Mouse (Mus musculus) embryonic facial prominence, embryonic 10.5 days (tissue): ENCODE results near the gene Sdhaf4. TPM values are rescaled to one million over a fixed set of nuclear protein-coding genes. Genes with fewer than 3 reads are reported as not detected.

Source experiments
- DNase-seq: peaks from one replicate; pipeline ENCODE4 v3.0.0-alpha.2; 2017; ENCODE audit warnings: low spot score
- H3K27ac ChIP-seq: fragments of 300-500 bp; sonication (generic); replicated peaks from 2 replicates; pipeline ENCODE4 v1.5.1; 2016; ENCODE audit warnings: mild to moderate bottlenecking
- H3K27me3 ChIP-seq: fragments of 300-500 bp; sonication (generic); replicated peaks from 2 replicates; pipeline ENCODE4 v1.6.1; 2016; ENCODE audit warnings: low read depth, mild to moderate bottlenecking; ENCODE audit not compliant: poor library complexity, severe bottlenecking
- H3K36me3 ChIP-seq: fragments of 300-500 bp; sonication (generic); replicated peaks from 2 replicates; pipeline ENCODE4 v1.6.1; 2016; ENCODE audit warnings: mild to moderate bottlenecking, moderate library complexity
- H3K4me1 ChIP-seq: fragments of 300-500 bp; sonication (generic); 2 replicates; pipeline ENCODE4 v1.6.1; 2016
- H3K4me3 ChIP-seq: fragments of 300-500 bp; sonication (generic); 2 replicates; pipeline ENCODE4 v1.5.1; 2016; ENCODE audit warnings: mild to moderate bottlenecking, moderate library complexity
- H3K9me3 ChIP-seq: fragments of 300-500 bp; sonication (generic); 2 replicates; pipeline ENCODE4 v1.6.1; 2016; ENCODE audit warnings: mild to moderate bottlenecking
- WGBS: fragments of 180-500 bp; shearing (Covaris S2); methylation state at CpG from one replicate; pipeline ENCODE4 v1.1.7; 2016; 5-methylcytosine and 5-hydroxymethylcytosine counted together
- polyA plus RNA-seq: library from polyadenylated mRNA; unstranded; fragments of >200 nt; fragmentation: Nextera tagmentation; extraction: Ambion mirVana; gene quantifications from 2 replicates; pipeline ENCODE4 v1.2.1, GENCODE M21; 2016

The Sdhaf4 gene
- polyA plus RNA-seq, 1 experiment from 2014 or later: 84.9 TPM

GRCm38 (mm10) chr1:23948290-23948689 lies 57.2 kb downstream of the Sdhaf4 start:
- no peak overlapping the region for H3K4me3 ChIP-seq
- peaks cover 5% of the 10 kb centered on the region; the same call in 1 of the 2 replicates for H3K4me1 ChIP-seq
- H3K27ac ChIP-seq: no peak overlapping the region
- no peaks in the 10 kb centered on the region for H3K9me3 ChIP-seq
- H3K36me3 ChIP-seq: no peaks in the 10 kb centered on the region
- H3K27me3 ChIP-seq: no peaks in the 10 kb centered on the region
- DNase-seq: no peak
- WGBS: 60% methylated on average over 7 of the region's 7 CpGs

Other genes with a start within 250 kb of the Sdhaf4 start
- 0.76 and 0.91 TPM in 2 replicates for gene B3gat2, start 243.9 kb downstream of the Sdhaf4 start, polyA plus RNA-seq
- gene Smap1, start 83.3 kb downstream of the Sdhaf4 start, polyA plus RNA-seq: 39.8 and 41.0 TPM in 2 replicates
- gene Fam135a, start 94.7 kb upstream of the Sdhaf4 start, polyA plus RNA-seq: 43.6 and 46.5 TPM in 2 replicates
- 107 and 109 TPM in 2 replicates for gene Col9a1, start 172.0 kb upstream of the Sdhaf4 start, polyA plus RNA-seq